Mouse (Mus musculus): ENCODE results near the gene Epm2a. TPM values are rescaled to one million over a fixed set of nuclear protein-coding genes. Genes with fewer than 3 reads are reported as not detected.

The Epm2a gene
- total and polyA plus RNA-seq, 3 experiments, result not detected

GRCm38 (mm10) chr10:11322316-11322715, 20.9 kb upstream of the Epm2a start:
- no peak overlapping the region for H3K4me2 ChIP-seq (ENCODE audit: insufficient read depth, low read depth, poor library complexity, severe bottlenecking)
- TF ChIP-seq RAD21 (IDR thresholded peaks at IDR 0.05; ENCODE audit: low read depth, low read length), result no peak
- TF ChIP-seq PAX5 (IDR thresholded peaks at IDR 0.05; ENCODE audit: low read length), result no peak
- no peak for TF ChIP-seq ZKSCAN1 (IDR thresholded peaks at IDR 0.05; ENCODE audit: borderline replicate concordance, low read depth, low read length)
- TF ChIP-seq ZNF384 (IDR thresholded peaks at IDR 0.05; ENCODE audit: low read depth, low read length), result no peak
- TF ChIP-seq TCF12 (IDR thresholded peaks at IDR 0.05; ENCODE audit: low read depth, low read length), result no peak
- no peak for TF ChIP-seq MAX (IDR thresholded peaks at IDR 0.05; ENCODE audit: low read length)
- no peak for TF ChIP-seq IRF4 (IDR thresholded peaks at IDR 0.05; ENCODE audit: low read depth, low read length)
- no peak for TF ChIP-seq E2F4 (IDR thresholded peaks at IDR 0.05; ENCODE audit: insufficient replicate concordance, low read depth, low read length)
- TF ChIP-seq POLR2A (IDR thresholded peaks at IDR 0.05; ENCODE audit: low read depth, low read length), result no peak
- no peak for TF ChIP-seq NELFE (IDR thresholded peaks at IDR 0.05; ENCODE audit: low read depth, low read length)
- TF ChIP-seq ELF1 (IDR thresholded peaks at IDR 0.05; ENCODE audit: low read depth, low read length), result no peak
- TF ChIP-seq MAZ (IDR thresholded peaks at IDR 0.05; ENCODE audit: low read depth, low read length), result no peak
- no peak for TF ChIP-seq HCFC1 (IDR thresholded peaks at IDR 0.05; ENCODE audit: low read depth, low read length)

GRCm38 (mm10) chr10:11323202-11323898, 19.9 kb upstream of the Epm2a start:
- H3K36me3 ChIP-seq (replicated peaks in 1 of 2; ENCODE audit: control insufficient read depth in 1 of 2, insufficient read depth in 1 of 2, low read length in 1 of 2), result no peaks in the 10 kb centered on the region
- H3K9ac ChIP-seq (ENCODE audit: insufficient read depth, low read depth), result no peak overlapping the region
- H3K27ac ChIP-seq (ENCODE audit: insufficient read depth, low read depth), result no peak overlapping the region
- no peak overlapping the region for H3K4me3 ChIP-seq (replicated peaks in 1 of 3; ENCODE audit: low read depth in 2 of 3, low read length in 2 of 3, poor library complexity in 1 of 3)
- dilution Hi-C loops (cut with MboI; ENCODE audit: extremely low pct_ligation_motif_present, extremely low pct_unique_long_range_greater_than_20kb, low sequenced_read_pairs), result no loop called here
- in situ Hi-C loops (cut with MboI; ENCODE audit: low pct_ligation_motif_present, low pct_unique_long_range_greater_than_20kb, low sequenced_read_pairs), result no loop called here
- H3K4me1 ChIP-seq (ENCODE audit: control insufficient read depth in 1 of 2, insufficient read depth in 2 of 2), result peaks cover 7 to 15% of the 10 kb centered on the region in 2 experiments; a peak in 3 of 4 replicates
- no peaks in the 10 kb centered on the region for H3K27me3 ChIP-seq (replicated peaks)
- peak; percentile 44 for DNase-seq (ENCODE audit: extremely low read depth)
- H3K9me3 ChIP-seq (replicated peaks; ENCODE audit: low read length), result no peaks in the 10 kb centered on the region
- no peak overlapping the region for H3K4me2 ChIP-seq (ENCODE audit: insufficient read depth, low read depth, poor library complexity, severe bottlenecking)
- no peaks in the 10 kb centered on the region for H3K79me2 ChIP-seq (replicated peaks; ENCODE audit: control insufficient read depth, extremely low read depth, insufficient read depth, poor library complexity, severe bottlenecking)
- TF ChIP-seq CHD1 (IDR thresholded peaks at IDR 0.05; ENCODE audit: low read depth, low read length) (no peak), ZNF384 (IDR thresholded peaks at IDR 0.05; ENCODE audit: low read depth, low read length) (no peak), CHD2 (IDR thresholded peaks at IDR 0.05; ENCODE audit: low read length) (no peak), SIN3A (IDR thresholded peaks at IDR 0.05; ENCODE audit: low read length) (no peak), HCFC1 (IDR thresholded peaks at IDR 0.05; ENCODE audit: low read depth, low read length) (no peak), BHLHE40 (IDR thresholded peaks at IDR 0.05; ENCODE audit: low read depth, low read length) (no peak), RAD21 (IDR thresholded peaks at IDR 0.05; ENCODE audit: low read depth, low read length) (no peak), ELF1 (IDR thresholded peaks at IDR 0.05; ENCODE audit: low read depth, low read length) (0 out of 2 replicates have a peak, but pooled peaks have one; percentile 23), POLR2A (IDR thresholded peaks at IDR 0.05; ENCODE audit: low read depth, low read length) (peak; percentile 50), GABPA (IDR thresholded peaks at IDR 0.05; ENCODE audit: insufficient replicate concordance, low read depth, low read length) (no peak), NRF1 (IDR thresholded peaks at IDR 0.05; ENCODE audit: low read depth, low read length) (no peak), KAT2A (IDR thresholded peaks at IDR 0.05; ENCODE audit: insufficient replicate concordance, low read length) (no peak), MEF2A (IDR thresholded peaks at IDR 0.05; ENCODE audit: borderline replicate concordance, low read depth, low read length) (no peak), JUND (conservative IDR thresholded peaks at IDR 0.05; ENCODE audit: low read depth, low read length) (no peak), USF1 (IDR thresholded peaks at IDR 0.05; ENCODE audit: low read depth, low read length) (no peak), ZMIZ1 (IDR thresholded peaks at IDR 0.05; ENCODE audit: low read depth, low read length) (peak; percentile 90), CTCF (conservative IDR thresholded peaks at IDR 0.05 in 1 of 2, IDR thresholded peaks at IDR 0.05 in 1 of 2; ENCODE audit: low read depth in 2 of 2, low read length in 2 of 2) (no peak), MYC (IDR thresholded peaks at IDR 0.05; ENCODE audit: low read depth, low read length) (no peak), TCF12 (IDR thresholded peaks at IDR 0.05; ENCODE audit: low read depth, low read length) (no peak), USF2 (conservative IDR thresholded peaks at IDR 0.05; ENCODE audit: low read depth, low read length) (no peak), RCOR1 (conservative IDR thresholded peaks at IDR 0.05; ENCODE audit: low read depth, low read length) (no peak), SMC3 (IDR thresholded peaks at IDR 0.05; ENCODE audit: low read depth, low read length) (no peak), MXI1 (IDR thresholded peaks at IDR 0.05; ENCODE audit: low read depth, low read length) (no peak), UBTF (IDR thresholded peaks at IDR 0.05; ENCODE audit: low read depth, low read length) (no peak), EP300 (IDR thresholded peaks at IDR 0.05; ENCODE audit: low read length) (peak; percentile 18; the same call in 1 of the 2 replicates), NELFE (IDR thresholded peaks at IDR 0.05; ENCODE audit: low read depth, low read length) (no peak)

More at GRCm38 (mm10) chr10:11322316-11322715, 20.9 kb upstream of the Epm2a start:
- Histone ChIP-seq H3K36me3 (replicated peaks in 1 of 2; ENCODE audit: control insufficient read depth in 1 of 2, insufficient read depth in 1 of 2, low read length in 1 of 2) (no peaks in the 10 kb centered on the region), H3K4me1 (ENCODE audit: control insufficient read depth in 1 of 2, insufficient read depth in 2 of 2) (peaks cover 7 to 15% of the 10 kb centered on the region in 2 experiments; a peak in 3 of 4 replicates), H3K27me3 (replicated peaks) (no peaks in the 10 kb centered on the region), H3K9me3 (replicated peaks; ENCODE audit: low read length) (no peaks in the 10 kb centered on the region), H3K4me3 (replicated peaks in 1 of 3; ENCODE audit: low read depth in 2 of 3, low read length in 2 of 3, poor library complexity in 1 of 3) (no peak overlapping the region), H3K79me2 (replicated peaks; ENCODE audit: control insufficient read depth, extremely low read depth, insufficient read depth, poor library complexity, severe bottlenecking) (no peaks in the 10 kb centered on the region), H3K9ac (ENCODE audit: insufficient read depth, low read depth) (no peak overlapping the region), H3K27ac (ENCODE audit: insufficient read depth, low read depth) (no peak overlapping the region)
- in situ Hi-C loops (cut with MboI; ENCODE audit: low pct_ligation_motif_present, low pct_unique_long_range_greater_than_20kb, low sequenced_read_pairs) (no loop called here), dilution Hi-C loops (cut with MboI; ENCODE audit: extremely low pct_ligation_motif_present, extremely low pct_unique_long_range_greater_than_20kb, low sequenced_read_pairs) (no loop called here)
- DNase-seq (ENCODE audit: extremely low read depth), result no peak
